Mouse (Mus musculus): ENCODE measurements around the gene Clpsl2.
"Not testable (repeated sequence)": the region's sequence is repeated elsewhere in the genome, so short reads cannot be mapped to it uniquely, and the experiment has no call there.

Clpsl2 gene

DNA sequence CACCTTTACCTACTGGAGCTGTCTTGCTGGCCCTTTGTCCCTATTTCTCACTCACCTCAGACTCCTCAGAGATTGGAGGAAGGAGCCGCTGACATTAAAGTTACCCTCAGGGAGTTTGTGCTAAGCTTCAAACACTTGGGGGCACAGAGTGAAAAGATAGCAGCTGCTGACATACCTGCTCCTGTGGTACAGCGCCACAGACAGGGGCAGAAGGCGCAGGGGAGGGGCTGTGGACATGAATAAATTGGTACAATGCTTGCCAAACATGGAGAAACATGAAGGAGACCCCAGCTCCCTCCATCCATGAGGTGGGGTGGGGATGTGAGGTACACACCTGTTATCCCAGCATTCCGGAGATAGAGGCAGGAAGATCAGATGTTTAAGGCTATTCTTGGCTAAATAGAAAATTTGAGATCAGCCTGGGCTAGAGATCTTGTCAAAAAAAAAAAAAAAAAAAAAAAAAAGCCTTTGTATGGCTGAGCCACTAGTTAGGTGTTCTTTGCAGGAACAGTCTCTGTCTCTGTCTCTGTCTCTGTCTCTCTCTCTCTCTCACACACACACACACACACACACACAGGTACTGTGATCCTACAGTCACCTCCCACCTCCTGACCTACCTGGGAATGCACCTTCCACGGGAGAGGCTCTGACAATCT lies 28.0 kb upstream of the Clpsl2 start:
- no peak for DNase-seq

- no peak for DNase-seq
Measured at GRCm38 (mm10) chr17:28521920-28522319, 27.3 kb upstream of the Clpsl2 start.

DNA sequence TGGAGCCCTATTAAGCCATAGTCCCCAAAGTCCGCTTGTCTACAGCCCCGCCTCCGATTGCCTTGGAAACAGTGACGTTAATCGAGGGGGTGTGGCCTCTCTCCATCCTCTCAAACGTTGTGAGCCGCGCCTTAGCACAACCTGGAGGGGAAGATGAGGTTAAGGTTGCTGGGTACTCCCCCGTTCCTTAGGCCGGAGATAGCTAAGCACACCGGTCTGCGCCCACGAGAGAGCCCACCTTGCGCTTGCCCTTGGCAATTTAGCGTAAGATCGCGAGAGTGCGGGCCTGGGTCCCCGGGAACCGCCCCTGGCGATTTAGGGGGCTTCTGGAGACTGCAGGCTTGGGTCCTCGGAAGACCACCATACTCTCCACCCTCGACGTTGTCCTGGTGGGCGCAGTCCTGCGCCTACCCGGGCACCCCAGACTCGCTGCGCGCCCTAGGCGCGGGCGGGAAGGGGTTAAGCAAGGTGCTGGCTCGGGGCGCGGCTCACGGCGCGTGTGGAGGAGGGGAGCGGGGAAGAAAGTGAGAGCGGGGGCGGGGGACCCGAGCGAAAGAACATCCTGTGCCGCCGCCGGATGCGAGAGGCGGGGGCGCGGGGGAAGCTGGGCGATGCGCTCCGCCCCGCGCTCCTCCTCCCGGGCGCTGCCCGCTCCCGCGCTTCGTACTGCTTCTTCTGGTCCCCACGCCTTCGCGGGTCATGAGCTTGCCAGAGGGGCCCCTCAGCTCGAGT lies 26.4 kb upstream of the Clpsl2 start:
- DNase-seq: peak; percentile 92 to 96

DNA sequence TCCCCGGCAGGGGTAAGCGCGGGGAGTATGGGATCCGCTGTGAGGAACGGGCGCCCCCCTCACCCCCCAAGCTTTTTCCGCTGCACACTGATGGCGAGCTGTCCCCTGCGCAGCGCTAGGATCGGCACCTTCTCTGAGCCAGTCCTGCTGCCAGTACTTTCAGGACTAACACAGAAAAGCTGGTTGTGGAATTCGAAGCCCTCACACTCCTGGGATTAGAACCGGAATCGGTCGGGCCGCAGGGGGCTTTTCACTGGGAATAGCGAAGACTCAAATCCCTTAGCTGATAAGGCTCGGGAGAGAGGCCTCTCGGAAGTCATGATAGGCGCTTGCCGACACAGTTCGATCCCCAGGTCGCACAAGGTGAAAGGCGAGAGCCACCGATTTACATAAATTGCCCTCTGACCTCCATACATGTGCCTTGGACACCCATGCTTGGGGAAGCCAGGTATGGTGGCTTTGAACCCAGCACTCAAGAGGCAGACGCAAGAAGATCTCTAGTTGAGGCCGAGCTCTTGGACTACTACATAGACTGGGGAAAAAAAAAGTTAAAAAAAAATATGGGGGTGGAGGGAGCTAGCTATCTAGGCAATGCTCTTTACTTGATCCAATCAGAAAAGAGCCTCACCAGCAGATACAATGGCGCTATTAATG lies 25.7 kb upstream of the Clpsl2 start:
- DNase-seq: no peak

GRCm38 (mm10) chr17:28524009-28524695 lies 25.1 kb upstream of the Clpsl2 start:
- no peak for DNase-seq

DNA sequence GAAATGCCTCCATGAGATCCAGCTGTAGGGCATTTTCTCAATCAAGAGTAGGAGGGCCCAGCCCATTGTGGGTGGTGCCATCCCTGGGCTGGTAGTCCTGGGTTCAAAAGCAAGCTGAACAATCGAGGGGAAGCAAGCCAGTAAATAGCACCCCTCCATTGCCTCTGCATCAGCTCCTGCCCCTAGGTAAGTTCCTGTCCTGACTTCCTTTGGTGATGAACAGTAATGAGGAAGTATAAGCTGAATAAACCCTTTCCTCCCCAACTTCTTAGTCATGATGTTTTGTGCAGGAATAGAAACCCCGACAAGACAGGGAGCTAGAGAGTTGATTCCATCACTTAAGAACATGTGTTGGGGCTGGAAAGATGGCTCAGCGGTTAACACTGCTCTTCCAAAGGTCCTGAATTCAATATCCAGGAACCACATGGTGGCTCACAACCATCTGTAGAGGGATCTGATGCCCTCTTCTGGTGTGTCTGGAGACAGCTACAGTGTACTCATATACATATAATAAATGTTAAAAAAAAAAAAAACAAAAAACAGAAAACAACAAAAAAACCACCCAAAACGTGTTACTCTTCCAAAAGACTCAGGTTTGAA lies 24.3 kb upstream of the Clpsl2 start:
- no peak for DNase-seq

DNA sequence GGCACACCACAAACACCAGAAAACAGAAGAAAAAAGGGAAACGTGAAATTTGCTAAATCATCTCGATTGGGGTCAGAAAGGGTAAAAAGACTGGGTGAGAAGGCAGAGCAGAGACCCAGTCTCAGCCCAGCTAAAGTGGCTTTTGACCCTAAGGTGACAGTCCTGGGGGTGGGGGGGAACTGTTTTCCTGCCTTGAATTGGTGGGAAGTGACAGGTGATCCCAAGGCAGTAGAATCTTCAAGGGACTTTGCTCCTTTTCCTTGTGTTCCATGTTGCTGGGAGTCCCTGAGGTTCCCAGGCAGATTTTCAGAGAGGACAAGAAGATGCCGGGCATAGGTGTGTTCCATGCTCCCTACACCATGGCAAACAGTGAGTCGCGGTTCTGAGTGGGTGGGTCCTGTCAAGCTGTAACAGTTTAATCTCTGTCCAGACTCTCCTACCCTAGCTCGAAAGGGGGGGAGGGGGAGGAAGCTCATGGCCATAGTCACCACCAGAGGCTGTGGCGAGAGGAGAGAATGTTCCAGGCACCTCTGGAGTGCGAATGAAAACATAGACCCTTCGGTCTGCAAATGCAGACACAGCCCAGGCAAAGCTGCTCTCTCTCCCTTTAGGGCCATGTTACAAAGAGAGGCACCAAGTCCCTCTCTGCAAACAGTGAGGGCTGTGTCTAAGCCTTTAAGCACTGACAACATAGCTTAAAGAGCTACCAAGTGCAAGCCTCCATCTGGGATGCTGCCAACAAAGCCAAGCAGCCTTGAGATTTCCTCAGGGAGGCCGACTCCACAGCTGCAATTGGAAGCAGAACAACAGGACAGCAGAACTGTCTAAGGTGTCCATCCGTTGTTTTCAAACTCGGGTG lies 21.8 kb upstream of the Clpsl2 start:
- DNase-seq: no peak

DNA sequence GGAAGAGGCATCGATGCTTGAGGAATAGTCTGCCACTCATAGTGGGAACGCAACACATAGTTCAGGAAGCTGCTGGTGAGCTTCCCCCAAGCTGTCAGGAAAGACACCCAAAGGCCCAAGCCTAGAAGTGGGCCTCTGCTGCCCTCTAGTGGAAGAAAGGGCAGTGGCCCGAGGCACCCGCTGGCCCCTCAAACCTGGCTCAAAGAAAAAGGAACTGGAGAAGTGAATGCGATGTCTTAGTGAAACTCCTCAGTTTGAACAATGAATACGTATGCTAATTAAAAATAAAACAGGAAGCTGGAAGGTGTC lies 21.2 kb upstream of the Clpsl2 start:
- peak; percentile 94 for DNase-seq

GRCm38 (mm10) chr17:28529116-28529515 lies 20.1 kb upstream of the Clpsl2 start:
- DNase-seq: no peak

DNA sequence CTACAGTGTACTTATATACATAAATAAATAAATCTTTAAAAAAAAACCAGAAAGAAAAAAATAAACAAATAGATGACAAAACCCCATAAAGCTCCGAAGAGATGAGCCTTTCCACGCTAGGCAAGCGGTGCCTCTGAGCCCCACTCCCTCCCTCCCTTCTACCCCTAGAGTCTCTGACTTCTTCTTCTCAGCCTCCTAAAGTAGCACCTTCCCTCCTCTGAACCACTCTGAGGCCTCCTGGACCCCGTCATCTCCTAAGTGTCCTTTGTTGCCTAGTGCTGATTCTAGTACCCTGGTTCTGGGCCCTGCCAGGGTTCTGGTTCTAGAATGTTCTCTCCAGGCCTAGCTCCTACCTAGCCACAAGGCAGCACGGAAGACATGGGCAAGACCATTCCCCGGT lies 18.7 kb upstream of the Clpsl2 start, which contains the start of gene Armc12:
Gene Armc12 (plus strand): TSS at position 301 of the 400 bp plus-strand sequence.
- no peak for DNase-seq

GRCm38 (mm10) chr17:28531946-28532345 lies 17.3 kb upstream of the Clpsl2 start:
- no peak for DNase-seq

DNA sequence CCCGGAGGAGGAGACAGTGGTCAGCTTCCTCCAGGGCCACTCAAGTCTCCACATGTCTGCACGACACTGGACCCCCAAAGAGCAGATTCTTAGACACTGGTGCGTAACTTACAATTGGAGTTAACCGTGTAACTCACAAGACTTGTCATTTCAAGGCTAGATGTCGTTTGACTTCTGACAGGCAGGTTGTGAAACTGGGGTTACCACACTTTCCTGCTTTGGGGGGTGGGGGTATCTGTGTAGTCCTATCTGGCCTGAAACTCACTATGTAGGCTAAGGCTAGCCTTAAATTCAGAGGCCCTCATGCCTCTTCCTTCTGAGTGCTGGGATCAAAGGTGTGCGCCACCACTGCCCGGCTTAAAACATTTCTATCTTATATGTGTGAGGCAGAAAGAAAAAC lies 16.7 kb upstream of the Clpsl2 start:
- DNase-seq: no peak

GRCm38 (mm10) chr17:28533327-28533726 lies 15.9 kb upstream of the Clpsl2 start:
- no peak for DNase-seq

GRCm38 (mm10) chr17:28537881-28538280 lies 11.3 kb upstream of the Clpsl2 start:
- peak in 1 of 2 experiments; percentile 47 for DNase-seq

GRCm38 (mm10) chr17:28546925-28547324 lies 2.3 kb upstream of the Clpsl2 start:
- no peak for DNase-seq

DNA sequence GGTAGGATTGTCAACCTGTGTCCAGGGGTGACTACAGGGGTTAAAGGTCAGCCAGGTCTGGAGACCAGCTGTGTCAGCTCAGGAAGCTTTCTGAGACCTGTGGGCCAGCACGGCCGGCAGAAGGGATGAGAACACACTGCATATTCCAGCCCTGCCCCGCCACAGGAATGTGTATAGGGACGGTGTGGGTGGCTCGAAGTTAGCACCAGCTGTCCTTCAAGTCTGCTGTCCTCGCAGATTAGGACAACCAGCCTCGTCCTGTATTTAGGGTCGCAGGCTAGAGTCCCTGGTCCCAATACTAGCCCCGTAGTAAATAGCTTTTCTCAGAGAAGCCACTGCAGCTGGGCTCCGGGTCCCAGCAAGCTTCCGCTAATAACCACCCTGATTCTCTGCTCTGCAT lies 661 bp upstream of the Clpsl2 start:
- no peak for DNase-seq

GRCm38 (mm10) chr17:28553040-28553793 lies 4.0 kb downstream of the Clpsl2 start:
- peak; percentile 79 to 86 for DNase-seq

DNA sequence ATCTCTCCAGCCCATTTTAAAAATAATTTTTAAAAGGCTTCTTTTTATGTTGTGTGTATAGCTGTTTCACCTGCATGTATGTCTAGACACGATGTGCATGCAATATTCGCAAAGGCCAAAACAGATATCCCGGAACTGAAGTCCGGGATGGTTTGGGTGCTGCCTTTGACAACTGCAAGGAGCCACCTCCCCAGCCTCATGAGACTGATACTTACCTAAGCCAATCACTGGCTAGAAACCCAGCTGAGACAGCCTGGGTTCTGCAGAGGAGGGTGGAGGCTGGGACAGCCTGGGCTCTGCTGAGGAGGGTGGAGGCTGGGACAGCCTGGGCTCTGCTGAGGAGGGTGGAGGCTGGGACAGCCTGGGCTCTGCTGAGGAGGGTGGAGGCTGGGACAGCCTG lies 4.8 kb downstream of the Clpsl2 start:
- DNase-seq: not testable (repeated sequence)

- no peak for DNase-seq
Measured at GRCm38 (mm10) chr17:28556635-28557396, 7.6 kb downstream of the Clpsl2 start.

- no peak for DNase-seq
Measured at GRCm38 (mm10) chr17:28557772-28558171, 8.6 kb downstream of the Clpsl2 start.

DNA sequence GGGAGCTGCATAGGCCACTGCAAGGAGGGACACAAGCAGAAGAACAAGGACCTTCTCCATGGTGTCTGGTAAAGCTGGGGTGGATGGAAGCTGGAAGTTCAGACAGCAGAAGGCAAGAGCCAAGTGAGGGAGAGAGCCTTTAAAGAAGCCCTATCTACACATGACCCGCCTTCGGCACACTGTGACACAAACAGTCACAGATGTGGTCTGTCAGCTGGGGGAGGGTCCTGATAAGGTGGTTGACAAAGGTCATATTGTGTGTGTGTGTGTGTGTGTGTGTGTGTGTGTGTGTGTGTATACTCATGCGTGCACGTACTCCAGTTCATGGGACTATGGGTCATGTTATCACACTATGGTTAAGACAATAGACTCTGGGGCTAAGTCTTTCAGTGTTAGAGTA lies 11.4 kb downstream of the Clpsl2 start, which contains the start of gene Clps:
Gene Clps (minus strand): TSS at position 169 of the 400 bp plus-strand sequence.
- no peak for DNase-seq
